Mouse (Mus musculus) neural tube, embryonic 15.5 days (tissue): ENCODE results near the gene Mdk. TPM values are rescaled to one million over a fixed set of nuclear protein-coding genes. Genes with fewer than 3 reads are reported as not detected.

Experiments used
- ATAC-seq: fragments of 200-750 bp; cut with Nextera tagmentation; 2 replicates; pipeline ENCODE4 v1.8.0; 2017; ENCODE audit warnings: mild to moderate bottlenecking, moderate TSS enrichment, moderate library complexity; ENCODE audit not compliant: low FRiP score
- H3K27ac ChIP-seq: fragments of 300-500 bp; sonication (generic); replicated peaks from 2 replicates; pipeline ENCODE4 v1.5.1; 2015; ENCODE audit warnings: mild to moderate bottlenecking, inconsistent platforms
- H3K27me3 ChIP-seq: fragments of 300-500 bp; sonication (generic); replicated peaks from 2 replicates; pipeline ENCODE4 v1.6.1; 2015; ENCODE audit warnings: inconsistent platforms
- H3K36me3 ChIP-seq: fragments of 300-500 bp; sonication (generic); 2 replicates; pipeline ENCODE4 v1.6.1; 2015; ENCODE audit warnings: inconsistent platforms
- H3K4me1 ChIP-seq: fragments of 300-500 bp; sonication (generic); 2 replicates; pipeline ENCODE4 v1.6.1; 2015; ENCODE audit warnings: inconsistent platforms
- H3K4me2 ChIP-seq: fragments of 300-500 bp; sonication (generic); 2 replicates; pipeline ENCODE4 v1.6.1; 2015; ENCODE audit warnings: inconsistent platforms, mild to moderate bottlenecking, moderate library complexity
- H3K4me3 ChIP-seq: fragments of 300-500 bp; sonication (generic); replicated peaks from 2 replicates; pipeline ENCODE4 v1.5.1; 2015; ENCODE audit warnings: mild to moderate bottlenecking, inconsistent platforms
- H3K9ac ChIP-seq: fragments of 300-500 bp; sonication (generic); replicated peaks from 2 replicates; pipeline ENCODE4 v1.6.1; 2015; ENCODE audit warnings: mild to moderate bottlenecking, inconsistent platforms
- H3K9me3 ChIP-seq: fragments of 300-500 bp; sonication (generic); replicated peaks from 2 replicates; pipeline ENCODE4 v1.6.1; 2016; ENCODE audit warnings: inconsistent platforms
- WGBS: fragments of 180-500 bp; shearing (Covaris S2); methylation state at CpG from one replicate; pipeline ENCODE4 v1.1.7; 2015; ENCODE audit warnings: mixed read lengths; 5-methylcytosine and 5-hydroxymethylcytosine counted together
- microRNA-seq: library from miRNA; unstranded; fragments of <30 nt; microRNA quantifications from one replicate; pipeline ENCODE4, GENCODE M21; 2017
- polyA plus RNA-seq: library from polyadenylated mRNA; unstranded; fragments of >200 nt; fragmentation: Nextera tagmentation; extraction: Ambion mirVana; gene quantifications from 2 replicates; pipeline ENCODE4 v1.2.1, GENCODE M21; 2015

The Mdk gene
- polyA plus RNA-seq, 1 experiment from 2014 or later: 161 TPM

DNA sequence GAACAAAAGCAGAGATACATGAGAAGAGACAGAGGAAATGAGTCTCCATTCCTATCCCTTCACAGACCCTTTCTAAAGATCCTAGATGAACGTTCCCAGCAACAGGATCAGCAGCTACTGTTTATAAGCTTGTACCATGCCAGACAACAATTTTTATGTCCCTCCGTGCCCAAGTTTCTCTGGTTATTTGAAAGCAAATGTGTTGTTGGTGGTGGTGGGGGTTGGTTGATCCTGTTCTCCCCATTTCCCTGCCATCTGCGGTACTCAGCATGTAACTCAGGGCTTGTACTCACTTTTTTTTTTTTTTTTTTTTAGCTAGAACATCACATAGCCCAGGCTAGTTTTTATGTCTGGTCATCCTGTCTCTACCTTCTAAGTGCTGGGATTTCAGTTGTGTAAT lies 33.0 kb downstream of the Mdk start:
- no peaks in the 10 kb centered on the region for H3K4me1 ChIP-seq
- H3K9ac ChIP-seq: no peak overlapping the region
- peaks cover 21% of the 10 kb centered on the region; the same call in 1 of the 2 replicates for H3K36me3 ChIP-seq
- ATAC-seq: no peak
- H3K27me3 ChIP-seq: no peaks in the 10 kb centered on the region
- H3K27ac ChIP-seq: no peak overlapping the region
- H3K9me3 ChIP-seq: no peaks in the 10 kb centered on the region
- H3K4me3 ChIP-seq: no peak overlapping the region
- WGBS: 88% methylated on average over 3 of the region's 3 CpGs
- H3K4me2 ChIP-seq: no peak overlapping the region

- H3K4me2 ChIP-seq: no peak overlapping the region
- no peak overlapping the region for H3K4me3 ChIP-seq
- H3K9me3 ChIP-seq: no peaks in the 10 kb centered on the region
- no peak overlapping the region for H3K9ac ChIP-seq
- H3K36me3 ChIP-seq: peaks cover 21% of the 10 kb centered on the region; the same call in 1 of the 2 replicates
- H3K4me1 ChIP-seq: no peaks in the 10 kb centered on the region
- no peak overlapping the region for H3K27ac ChIP-seq
- no peak for ATAC-seq
- no peaks in the 10 kb centered on the region for H3K27me3 ChIP-seq
These were observed 34.1 kb downstream of the Mdk start for GRCm38 (mm10) chr2:91897968-91898367.

DNA sequence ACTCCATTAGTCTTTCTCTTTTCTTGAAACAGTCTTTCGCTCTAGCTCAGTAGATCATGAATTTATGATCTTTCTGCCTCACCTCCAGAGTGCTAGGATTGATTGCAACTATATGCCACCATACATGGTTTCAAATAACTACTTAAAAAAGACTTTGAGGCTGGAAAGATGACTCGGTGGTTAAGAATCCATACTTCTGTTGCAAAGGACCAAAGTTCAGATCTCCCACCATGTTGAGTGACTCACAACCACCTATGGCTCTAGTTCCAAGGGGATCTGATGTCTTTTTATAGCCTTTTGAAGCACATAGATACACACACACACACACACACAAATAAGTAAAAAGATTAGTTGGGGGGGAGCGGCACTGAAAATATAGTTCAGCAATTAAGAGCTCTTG lies 36.7 kb downstream of the Mdk start:
- H3K9ac ChIP-seq: no peak overlapping the region
- no peak overlapping the region for H3K4me2 ChIP-seq
- H3K27ac ChIP-seq: no peak overlapping the region
- H3K4me1 ChIP-seq: no peaks in the 10 kb centered on the region
- H3K36me3 ChIP-seq: peaks cover 15% of the 10 kb centered on the region; the same call in 1 of the 2 replicates
- no peaks in the 10 kb centered on the region for H3K27me3 ChIP-seq
- whole genome bisulfite sequencing: 93% methylated on average over 3 of the region's 3 CpGs
- no peak overlapping the region for H3K4me3 ChIP-seq
- ATAC-seq: no peak
- H3K9me3 ChIP-seq: no peaks in the 10 kb centered on the region

GRCm38 (mm10) chr2:91894716-91895115 lies 37.4 kb downstream of the Mdk start:
- H3K36me3 ChIP-seq: peaks cover 14% of the 10 kb centered on the region; the same call in 1 of the 2 replicates
- H3K4me1 ChIP-seq: no peaks in the 10 kb centered on the region
- no peak for ATAC-seq
- 64% methylated on average over 3 of the region's 3 CpGs for WGBS
- no peak overlapping the region for H3K4me2 ChIP-seq
- no peak overlapping the region for H3K9ac ChIP-seq
- H3K9me3 ChIP-seq: no peaks in the 10 kb centered on the region
- no peak overlapping the region for H3K4me3 ChIP-seq
- no peak overlapping the region for H3K27ac ChIP-seq
- no peaks in the 10 kb centered on the region for H3K27me3 ChIP-seq

DNA sequence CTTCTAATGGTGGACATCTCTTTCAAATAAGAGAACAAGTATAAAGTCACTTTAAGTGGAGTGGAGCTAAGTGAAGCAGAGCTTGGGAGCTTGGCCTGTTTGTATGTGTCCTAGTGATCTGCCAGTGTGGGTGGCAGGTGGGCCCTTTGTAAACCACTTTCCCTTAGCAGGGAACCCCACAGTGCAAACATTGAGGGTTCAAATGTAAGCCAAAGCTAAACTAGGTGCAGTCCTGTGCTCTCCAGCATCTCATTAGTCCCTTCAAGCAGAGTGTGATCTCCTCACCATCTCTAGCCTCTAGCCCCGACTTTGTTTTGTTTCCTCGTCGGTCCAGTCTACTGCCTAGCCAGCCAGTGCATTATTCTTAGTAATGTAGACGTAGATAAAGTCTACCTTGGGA lies 47.5 kb downstream of the Mdk start:
- no peak overlapping the region for H3K4me2 ChIP-seq
- 85% methylated on average over 4 of the region's 4 CpGs for WGBS
- H3K9me3 ChIP-seq: no peaks in the 10 kb centered on the region
- H3K27me3 ChIP-seq: no peaks in the 10 kb centered on the region
- no peak overlapping the region for H3K4me3 ChIP-seq
- no peak overlapping the region for H3K27ac ChIP-seq
- no peak overlapping the region for H3K9ac ChIP-seq
- H3K4me1 ChIP-seq: no peaks in the 10 kb centered on the region
- H3K36me3 ChIP-seq: peaks cover 18% of the 10 kb centered on the region
- no peak for ATAC-seq

DNA sequence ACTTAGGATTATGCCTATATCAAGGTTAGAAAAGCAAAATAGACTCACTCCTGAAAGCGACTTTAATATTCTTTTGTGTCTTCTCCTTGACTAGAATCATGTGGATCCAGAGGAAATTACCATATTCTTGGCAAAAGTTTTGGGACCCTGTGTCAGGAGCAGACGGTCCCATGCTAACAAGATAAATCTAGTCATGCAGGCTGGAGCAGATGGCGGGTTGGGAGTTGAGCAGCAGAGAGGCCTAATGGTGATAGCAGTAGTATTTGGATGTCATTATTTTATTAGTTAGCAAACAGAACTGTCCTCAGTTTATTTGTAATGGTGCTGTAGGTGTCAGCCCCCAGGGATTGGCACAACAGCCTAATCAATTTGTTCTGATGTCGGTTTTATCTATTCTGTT lies 48.1 kb downstream of the Mdk start:
- Histone ChIP-seq H3K4me3 (no peak overlapping the region), H3K4me1 (no peaks in the 10 kb centered on the region), H3K4me2 (no peak overlapping the region), H3K36me3 (peaks cover 18% of the 10 kb centered on the region), H3K27ac (no peak overlapping the region), H3K9me3 (no peaks in the 10 kb centered on the region), H3K9ac (no peak overlapping the region), H3K27me3 (no peaks in the 10 kb centered on the region)
- no peak for ATAC-seq
- WGBS: 74% methylated on average over 4 of the region's 4 CpGs

Small RNAs within 50 kb of the gene (microRNA-seq; reads per million reads assigned to microRNA genes)
- gene Mir6999: not detected

Other genes starting within 250 kb of the Mdk start
- gene Atg13, start 221.7 kb downstream of the Mdk start, polyA plus RNA-seq: 30.8 and 33.7 TPM in 2 replicates
- 18.7 and 19.3 TPM in 2 replicates for gene Harbi1, start 221.4 kb downstream of the Mdk start, polyA plus RNA-seq
- 21.3 and 22.0 TPM in 2 replicates for gene Ambra1, start 202.2 kb downstream of the Mdk start, polyA plus RNA-seq
- 1.4 and 1.5 TPM in 2 replicates for gene Chrm4, start 5.0 kb downstream of the Mdk start, polyA plus RNA-seq
- gene Gm9821, start 13.4 kb upstream of the Mdk start, polyA plus RNA-seq: 0.24 and 0.57 TPM in 2 replicates
- gene Dgkz, start 43.6 kb upstream of the Mdk start, polyA plus RNA-seq: 34.8 and 45.9 TPM in 2 replicates
- gene Creb3l1, start 92.2 kb upstream of the Mdk start, polyA plus RNA-seq: 3.4 and 5.2 TPM in 2 replicates
- 27.8 and 35.4 TPM in 2 replicates for gene Phf21a, start 160.8 kb upstream of the Mdk start, polyA plus RNA-seq